Mouse (Mus musculus) liver, postnatal 0 days (tissue): ENCODE data around the gene Slmap.

Source experiments
- CTCF ChIP-seq: sonication (generic); IDR thresholded peaks from 2 replicates; pipeline ENCODE4 v1.5.1; 2016; ENCODE audit warnings: antibody characterized with exemption, low read depth
- EP300 ChIP-seq: IDR thresholded peaks from 2 replicates; pipeline ENCODE4 v1.6.1; 2016; ENCODE audit warnings: antibody characterized with exemption, low read depth, mild to moderate bottlenecking

DNA sequence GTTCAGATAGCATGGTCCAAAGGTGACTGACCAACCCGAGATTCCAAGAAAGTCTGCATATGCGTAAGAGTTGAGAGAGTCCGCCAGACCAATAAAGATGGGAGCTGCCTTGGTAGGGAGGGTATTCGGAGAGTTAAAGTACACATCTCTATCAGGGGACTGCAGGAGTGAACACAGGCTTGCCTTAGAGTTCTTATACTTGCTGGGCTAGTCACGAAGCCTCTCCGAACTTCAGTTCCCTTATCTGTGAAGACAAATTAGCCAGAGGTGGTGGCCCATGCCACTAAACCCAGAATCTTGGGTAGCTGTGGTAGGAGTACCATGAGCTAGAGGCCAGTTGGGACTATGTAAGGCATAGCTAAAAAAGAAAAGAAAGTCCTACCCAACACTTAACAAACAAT is 44.1 kb upstream of the Slmap start:
- no peak for TF ChIP-seq EP300
- no peak for TF ChIP-seq CTCF
